Mouse (Mus musculus): ENCODE results near the gene Mlh1.

Mlh1 gene

GRCm38 (mm10) chr9:111271434-111272160 lies at the start of gene Mlh1, which contains the start of gene Epm2aip1:
Mlh1 (minus strand) TSS chr9:111271791.
Epm2aip1 (plus strand) TSS chr9:111271929.
- no peaks in the 10 kb centered on the region for H3K9me3 ChIP-seq (ENCODE audit: low read length)
- no peaks in the 10 kb centered on the region for H3K27me3 ChIP-seq (ENCODE audit: insufficient read depth, low read length)
- peak within 1 kb of the TSS; percentile 92 for H3K4me3 ChIP-seq (replicated peaks; ENCODE audit: low read length)
- TF ChIP-seq POU5F1 (IDR thresholded peaks at IDR 0.05; ENCODE audit: borderline replicate concordance, low read length) (no peak), CTCF (conservative IDR thresholded peaks at IDR 0.05; ENCODE audit: low read length) (no peak), NANOG (IDR thresholded peaks at IDR 0.05; ENCODE audit: borderline replicate concordance, low read length) (no peak)
- peaks cover 53% of the 10 kb centered on the region for H3K36me3 ChIP-seq (ENCODE audit: insufficient read depth, low read length)
- H3K4me1 ChIP-seq (replicated peaks; ENCODE audit: low read depth, low read length), result peaks cover 40% of the 10 kb centered on the region

- no peaks in the 10 kb centered on the region for H3K9me3 ChIP-seq (ENCODE audit: low read length)
- H3K4me1 ChIP-seq (replicated peaks; ENCODE audit: low read depth, low read length), result no peaks in the 10 kb centered on the region
- H3K4me3 ChIP-seq (replicated peaks; ENCODE audit: low read length), result no peak overlapping the region
- peaks cover 4% of the 10 kb centered on the region; the same call in 1 of the 2 replicates for H3K27me3 ChIP-seq (ENCODE audit: insufficient read depth, low read length)
- H3K36me3 ChIP-seq (ENCODE audit: insufficient read depth, low read length), result no peaks in the 10 kb centered on the region
- no peak for TF ChIP-seq NANOG (IDR thresholded peaks at IDR 0.05; ENCODE audit: borderline replicate concordance, low read length)
- no peak for TF ChIP-seq POU5F1 (IDR thresholded peaks at IDR 0.05; ENCODE audit: borderline replicate concordance, low read length)
- TF ChIP-seq CTCF (conservative IDR thresholded peaks at IDR 0.05; ENCODE audit: low read length), result no peak
Measured at GRCm38 (mm10) chr9:111320912-111321311, 49.3 kb upstream of the Mlh1 start.

GRCm38 (mm10) chr9:111314219-111314618 lies 42.6 kb upstream of the Mlh1 start:
- H3K9me3 ChIP-seq (ENCODE audit: low read length), result no peaks in the 10 kb centered on the region
- TF ChIP-seq NANOG (IDR thresholded peaks at IDR 0.05; ENCODE audit: borderline replicate concordance, low read length) (no peak), POU5F1 (IDR thresholded peaks at IDR 0.05; ENCODE audit: borderline replicate concordance, low read length) (no peak), CTCF (conservative IDR thresholded peaks at IDR 0.05; ENCODE audit: low read length) (peak; percentile 65)
- H3K36me3 ChIP-seq (ENCODE audit: insufficient read depth, low read length), result no peaks in the 10 kb centered on the region
- no peak overlapping the region for H3K4me3 ChIP-seq (replicated peaks; ENCODE audit: low read length)
- no peaks in the 10 kb centered on the region; the same call in 1 of the 2 replicates for H3K4me1 ChIP-seq (replicated peaks; ENCODE audit: low read depth, low read length)
- peaks cover 48% of the 10 kb centered on the region for H3K27me3 ChIP-seq (ENCODE audit: insufficient read depth, low read length)

- no peak for TF ChIP-seq NANOG (IDR thresholded peaks at IDR 0.05; ENCODE audit: borderline replicate concordance, low read length)
- no peak for TF ChIP-seq CTCF (conservative IDR thresholded peaks at IDR 0.05; ENCODE audit: low read length)
- no peak for TF ChIP-seq POU5F1 (IDR thresholded peaks at IDR 0.05; ENCODE audit: borderline replicate concordance, low read length)
- H3K4me1 ChIP-seq (replicated peaks; ENCODE audit: low read depth, low read length), result no peaks in the 10 kb centered on the region; the same call in 1 of the 2 replicates
- no peaks in the 10 kb centered on the region for H3K36me3 ChIP-seq (ENCODE audit: insufficient read depth, low read length)
- no peaks in the 10 kb centered on the region for H3K9me3 ChIP-seq (ENCODE audit: low read length)
- H3K4me3 ChIP-seq (replicated peaks; ENCODE audit: low read length), result no peak overlapping the region
- peaks cover 52% of the 10 kb centered on the region for H3K27me3 ChIP-seq (ENCODE audit: insufficient read depth, low read length)
Measured at GRCm38 (mm10) chr9:111313793-111314192, 42.2 kb upstream of the Mlh1 start.

- H3K36me3 ChIP-seq (ENCODE audit: insufficient read depth, low read length), result no peaks in the 10 kb centered on the region
- no peaks in the 10 kb centered on the region for H3K9me3 ChIP-seq (ENCODE audit: low read length)
- no peak overlapping the region for H3K4me3 ChIP-seq (replicated peaks; ENCODE audit: low read length)
- TF ChIP-seq POU5F1 (IDR thresholded peaks at IDR 0.05; ENCODE audit: borderline replicate concordance, low read length) (no peak), CTCF (conservative IDR thresholded peaks at IDR 0.05; ENCODE audit: low read length) (no peak), NANOG (IDR thresholded peaks at IDR 0.05; ENCODE audit: borderline replicate concordance, low read length) (no peak)
- no peaks in the 10 kb centered on the region; the same call in 1 of the 2 replicates for H3K4me1 ChIP-seq (replicated peaks; ENCODE audit: low read depth, low read length)
- H3K27me3 ChIP-seq (ENCODE audit: insufficient read depth, low read length), result peaks cover 53% of the 10 kb centered on the region
Measured at GRCm38 (mm10) chr9:111313299-111313698, 41.7 kb upstream of the Mlh1 start.

- no peak for TF ChIP-seq POU5F1 (IDR thresholded peaks at IDR 0.05; ENCODE audit: borderline replicate concordance, low read length)
- TF ChIP-seq NANOG (IDR thresholded peaks at IDR 0.05; ENCODE audit: borderline replicate concordance, low read length), result no peak
- TF ChIP-seq CTCF (conservative IDR thresholded peaks at IDR 0.05; ENCODE audit: low read length), result no peak
- Histone ChIP-seq H3K4me1 (replicated peaks; ENCODE audit: low read depth, low read length) (no peaks in the 10 kb centered on the region; the same call in 1 of the 2 replicates), H3K9me3 (ENCODE audit: low read length) (no peaks in the 10 kb centered on the region), H3K4me3 (replicated peaks; ENCODE audit: low read length) (peak overlapping the region; percentile 79), H3K27me3 (ENCODE audit: insufficient read depth, low read length) (peaks cover 53% of the 10 kb centered on the region), H3K36me3 (ENCODE audit: insufficient read depth, low read length) (no peaks in the 10 kb centered on the region)
Measured at GRCm38 (mm10) chr9:111312442-111313141, 41.0 kb upstream of the Mlh1 start.

- TF ChIP-seq NANOG (IDR thresholded peaks at IDR 0.05; ENCODE audit: borderline replicate concordance, low read length), result no peak
- no peak for TF ChIP-seq POU5F1 (IDR thresholded peaks at IDR 0.05; ENCODE audit: borderline replicate concordance, low read length)
- no peak for TF ChIP-seq CTCF (conservative IDR thresholded peaks at IDR 0.05; ENCODE audit: low read length)
- Histone ChIP-seq H3K36me3 (ENCODE audit: insufficient read depth, low read length) (no peaks in the 10 kb centered on the region), H3K4me1 (replicated peaks; ENCODE audit: low read depth, low read length) (no peaks in the 10 kb centered on the region; the same call in 1 of the 2 replicates), H3K27me3 (ENCODE audit: insufficient read depth, low read length) (peaks cover 53% of the 10 kb centered on the region), H3K4me3 (replicated peaks; ENCODE audit: low read length) (peak overlapping the region; percentile 75), H3K9me3 (ENCODE audit: low read length) (no peaks in the 10 kb centered on the region)
Measured at GRCm38 (mm10) chr9:111311843-111312441, 40.4 kb upstream of the Mlh1 start.

Data from E14TG2a.4 (cell line).